Mouse (Mus musculus) retina, postnatal 7 days (tissue): ENCODE measurements around the gene Serhl.
"Not testable (repeated sequence)": the region's sequence is repeated elsewhere in the genome, so short reads cannot be mapped to it uniquely, and the experiment has no call there.

ENCODE experiments used
- DNase-seq: peaks from one replicate; pipeline ENCODE4 v3.0.0-alpha.2; 2012; ENCODE audit warnings: low read depth, low spot score

The Serhl gene

DNA sequence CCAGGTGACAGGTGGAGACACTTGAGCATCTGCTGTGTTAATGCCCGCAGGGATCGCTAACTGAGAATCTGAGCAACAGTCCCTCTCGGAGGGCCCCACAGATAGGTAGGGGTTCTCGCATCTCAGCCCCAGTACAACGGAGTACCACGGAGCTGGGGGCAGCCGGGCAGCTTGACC lies at the start of gene Serhl:
Serhl (plus strand) TSS at position 78 of the 177 bp plus-strand sequence.
- DNase-seq, result no peak

- no peak for DNase-seq
Observed at GRCm38 (mm10) chr15:83040156-83040555, 49.1 kb upstream of the Serhl start.

DNA sequence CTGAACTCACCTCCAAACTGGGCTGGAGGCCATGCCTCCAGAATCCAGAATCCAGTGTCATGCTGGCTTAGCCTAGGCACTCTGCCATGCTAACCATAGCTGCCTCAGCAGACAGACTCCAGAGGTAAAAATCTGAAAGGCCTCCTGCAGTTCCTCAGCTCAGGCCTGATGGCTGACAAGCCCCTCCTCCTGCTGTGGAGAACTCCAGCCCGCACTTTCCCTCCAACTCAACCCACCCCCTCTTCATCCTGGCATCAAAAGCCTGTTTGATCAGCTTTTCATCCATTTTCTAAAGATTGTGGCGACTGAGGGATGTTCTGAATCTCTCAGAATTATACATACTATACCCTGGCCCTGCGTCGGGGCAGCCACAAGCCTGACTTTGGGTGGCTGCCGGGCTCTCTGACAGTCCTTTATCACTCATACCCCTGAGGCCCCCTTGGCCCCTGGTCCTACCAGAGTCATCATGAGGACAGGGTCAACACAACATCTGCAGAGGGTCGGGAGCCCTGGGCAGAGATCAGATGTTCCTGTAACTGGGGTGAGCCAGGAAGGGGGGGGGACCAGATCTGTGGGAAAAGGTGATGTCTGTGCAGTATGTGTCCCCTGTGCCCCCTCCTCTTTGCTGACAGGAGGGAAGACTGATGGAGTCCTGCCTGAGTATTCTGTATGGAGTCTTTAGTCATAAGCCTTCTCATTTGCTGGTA lies 46.5 kb upstream of the Serhl start:
- no peak for DNase-seq

- DNase-seq, result no peak
Observed at GRCm38 (mm10) chr15:83043362-83043708, 46.0 kb upstream of the Serhl start.

- not testable (repeated sequence) for DNase-seq
Observed at GRCm38 (mm10) chr15:83045565-83045964, 43.7 kb upstream of the Serhl start.

GRCm38 (mm10) chr15:83046308-83046707 lies 43.0 kb upstream of the Serhl start:
- DNase-seq, result no peak

- DNase-seq, result no peak
Observed at GRCm38 (mm10) chr15:83046730-83047129, 42.6 kb upstream of the Serhl start.

DNA sequence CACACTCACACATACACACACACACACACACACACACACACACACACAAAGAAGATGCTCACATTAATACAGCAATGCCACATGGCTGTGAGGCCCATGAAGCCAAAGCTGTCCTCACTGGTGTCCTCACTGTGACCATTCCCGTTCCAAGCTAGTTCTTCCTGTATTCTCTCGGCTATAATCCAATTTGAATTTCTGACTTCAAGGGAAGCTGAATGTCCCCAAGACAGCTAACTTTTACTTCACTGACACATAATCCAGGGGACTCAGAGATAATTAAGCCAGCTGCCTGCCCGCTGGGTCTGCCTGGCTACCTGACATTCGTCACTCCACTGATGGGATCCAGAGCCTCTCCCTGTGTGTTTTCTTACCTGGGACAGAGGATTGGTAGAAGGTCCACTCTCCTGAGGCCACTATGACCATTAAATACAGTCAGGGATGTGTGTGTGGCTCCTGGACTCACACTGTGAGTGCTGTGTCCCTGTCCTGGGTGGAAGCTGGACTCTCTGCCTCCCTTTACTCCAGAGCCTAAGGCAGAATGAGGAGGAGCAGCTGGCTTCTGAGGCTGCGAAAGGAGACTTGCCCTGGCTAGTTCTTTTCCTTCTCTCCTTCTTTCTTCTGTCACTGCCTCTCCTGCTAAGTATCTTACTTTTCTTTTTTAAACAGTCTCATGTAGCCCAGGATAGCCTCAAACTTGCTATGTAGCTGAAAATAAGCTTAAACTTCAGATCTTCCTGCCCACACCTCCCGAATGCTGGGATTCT lies 36.8 kb upstream of the Serhl start:
- no peak for DNase-seq

- no peak for DNase-seq
Observed at GRCm38 (mm10) chr15:83053261-83053660, 36.0 kb upstream of the Serhl start.

DNA sequence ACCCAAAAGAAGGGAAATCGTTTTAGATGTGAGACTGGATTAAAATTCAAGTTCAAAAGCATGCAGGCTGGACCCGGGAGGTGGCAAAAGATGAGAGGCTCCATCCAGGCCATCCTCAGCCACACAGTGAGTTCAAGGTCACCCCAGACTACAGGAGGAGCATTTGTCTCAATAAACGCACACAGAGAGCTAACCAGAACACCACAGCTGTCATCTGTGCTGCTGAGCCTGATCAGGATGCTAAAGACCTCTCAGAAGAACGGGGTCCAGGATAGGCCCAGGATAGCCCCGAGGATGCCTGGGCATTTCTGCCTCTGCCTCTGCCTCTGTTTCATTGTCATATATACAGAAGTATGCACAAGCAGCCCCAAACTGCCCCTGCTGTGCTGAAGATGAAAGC lies 33.7 kb upstream of the Serhl start:
- no peak for DNase-seq

- DNase-seq, result no peak
Observed at GRCm38 (mm10) chr15:83056378-83057083, 32.8 kb upstream of the Serhl start.

GRCm38 (mm10) chr15:83057533-83057932 lies 31.8 kb upstream of the Serhl start:
- no peak for DNase-seq

GRCm38 (mm10) chr15:83059233-83059660 lies 30.1 kb upstream of the Serhl start:
- DNase-seq, result no peak

DNA sequence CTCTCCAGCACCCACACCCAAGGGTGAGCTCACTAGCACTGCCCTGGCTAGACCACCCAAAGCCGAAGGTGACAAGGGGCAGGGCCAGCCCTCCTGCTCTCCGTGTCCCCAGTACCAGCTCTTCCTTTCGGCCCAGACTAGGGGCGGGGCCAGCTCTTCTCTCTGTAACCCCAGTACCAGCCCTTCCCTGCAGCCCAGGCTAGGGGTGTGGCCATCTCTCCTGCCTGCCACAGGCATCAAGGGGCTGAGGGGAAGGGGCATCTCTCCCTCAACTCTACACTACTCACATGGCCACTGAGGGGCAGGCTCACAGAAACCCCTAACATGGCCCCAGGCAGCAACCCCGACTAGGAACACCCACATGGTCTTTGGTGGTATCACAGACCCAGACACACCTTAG lies 27.6 kb upstream of the Serhl start:
- DNase-seq, result no peak

DNA sequence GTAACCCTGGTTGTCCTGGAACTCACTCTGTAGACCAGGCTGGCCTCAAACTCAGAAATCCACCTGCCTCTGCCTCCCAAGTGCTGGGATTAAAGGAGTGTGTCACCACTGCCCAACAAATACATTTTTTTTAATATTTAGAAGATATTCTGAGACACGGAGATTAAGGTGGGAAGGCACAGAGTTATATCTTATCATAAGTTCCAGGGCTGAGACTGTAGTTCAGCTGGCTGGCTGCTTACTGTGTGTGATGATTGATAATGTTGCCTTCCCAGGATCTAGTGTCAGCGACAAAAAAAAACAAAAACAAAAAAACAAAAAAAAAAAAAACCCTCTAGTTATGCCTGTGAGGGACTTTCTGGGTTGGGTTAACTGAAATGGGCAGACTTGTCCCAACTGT lies 26.7 kb upstream of the Serhl start:
- not testable (repeated sequence) for DNase-seq

GRCm38 (mm10) chr15:83065543-83065942 lies 23.8 kb upstream of the Serhl start:
- DNase-seq, result no peak

GRCm38 (mm10) chr15:83068270-83068669 lies 21.0 kb upstream of the Serhl start:
- no peak for DNase-seq

- no peak for DNase-seq
Observed at GRCm38 (mm10) chr15:83070942-83071341, 18.4 kb upstream of the Serhl start.

GRCm38 (mm10) chr15:83071752-83072151 lies 17.6 kb upstream of the Serhl start:
- no peak for DNase-seq

DNA sequence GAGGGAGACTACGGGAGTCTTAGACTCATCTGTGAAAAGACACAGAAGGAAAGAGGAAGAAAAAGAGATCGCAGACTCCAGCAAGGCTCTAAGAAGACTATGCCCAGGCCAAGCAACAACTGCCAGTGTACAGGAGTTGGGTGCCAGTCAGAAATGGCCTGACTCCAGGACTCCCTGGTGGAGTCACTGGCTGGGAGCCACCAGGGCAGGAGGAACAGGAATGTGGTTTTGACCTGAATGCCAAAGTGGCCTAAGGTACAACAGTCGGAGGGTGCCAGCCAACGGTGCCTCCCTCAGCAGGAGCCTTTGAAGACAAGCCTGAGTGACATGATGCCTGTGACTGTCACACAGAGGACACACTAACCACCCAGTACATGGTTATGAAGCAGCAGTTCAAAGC lies 15.1 kb upstream of the Serhl start:
- DNase-seq, result no peak

DNA sequence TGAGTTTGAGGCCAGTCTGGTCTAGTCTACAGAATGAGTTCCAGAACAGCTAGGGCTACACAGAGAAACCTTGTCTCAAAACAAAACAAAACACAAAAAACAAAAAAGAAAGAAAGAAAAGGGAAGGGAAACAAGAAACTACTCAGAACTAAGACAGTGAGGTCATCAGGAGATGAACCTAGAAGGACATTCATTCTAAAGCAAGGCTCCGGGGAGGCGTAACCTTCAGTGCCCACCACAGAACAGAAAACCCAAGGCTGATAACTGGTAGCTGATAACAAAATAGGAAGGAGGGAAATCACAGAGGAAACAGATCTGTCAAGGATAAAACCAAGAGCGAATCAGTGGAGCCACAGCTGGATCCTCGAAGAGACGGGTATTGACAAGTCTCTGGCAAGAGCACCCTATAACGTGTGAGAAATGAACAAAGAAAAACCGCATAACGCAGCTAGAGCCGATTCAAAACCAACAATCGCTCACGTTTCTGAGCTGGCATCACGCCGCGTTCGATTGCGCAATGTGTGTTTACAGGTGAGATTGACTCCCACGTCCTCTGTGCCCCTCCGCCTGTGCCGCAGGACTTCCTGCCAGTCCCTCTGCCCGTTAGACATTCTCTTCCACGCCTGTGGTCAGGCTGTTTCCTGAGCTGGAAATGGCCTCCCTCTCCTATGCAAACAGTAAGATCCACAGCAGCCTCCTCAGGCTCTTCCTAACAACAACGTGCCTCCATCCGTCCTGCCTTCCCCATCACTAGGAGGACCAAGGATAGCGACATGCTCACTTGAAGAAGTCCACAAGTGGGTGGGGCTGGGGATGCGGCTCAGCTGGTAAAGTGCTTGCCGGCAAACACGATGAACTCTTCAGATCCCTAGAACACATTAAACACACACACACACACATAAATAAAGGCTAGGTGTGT lies 13.4 kb upstream of the Serhl start:
- no peak for DNase-seq

- DNase-seq, result no peak
Observed at GRCm38 (mm10) chr15:83083530-83083929, 5.8 kb upstream of the Serhl start.
